Mouse (Mus musculus): ENCODE results near the gene B3gnt2. TPM values are rescaled to one million over a fixed set of nuclear protein-coding genes. Genes with fewer than 3 reads are reported as not detected.
A peak's percentile ranks its signal among the peaks of the same experiment; 100 is the strongest.

Gene B3gnt2
- polyA plus RNA-seq, 1 experiment from 2014 or later, result 11.9 TPM

- no peak overlapping the region for H3K9ac ChIP-seq (ENCODE audit: low read depth, low read length)
- H3K36me3 ChIP-seq (ENCODE audit: control insufficient read depth, insufficient read depth, low read length), result no peaks in the 10 kb centered on the region
- no peak overlapping the region for H3K4me2 ChIP-seq (ENCODE audit: low read depth, low read length)
- no peak overlapping the region for H3K27ac ChIP-seq (ENCODE audit: low read length)
- no peaks in the 10 kb centered on the region for H3K27me3 ChIP-seq (replicated peaks; ENCODE audit: control insufficient read depth, insufficient read depth, low read length)
- no peak for ATAC-seq
- H3K9me3 ChIP-seq (ENCODE audit: control insufficient read depth, low read length), result no peaks in the 10 kb centered on the region
- no peaks in the 10 kb centered on the region; the same call in 1 of the 2 replicates for H3K4me1 ChIP-seq (ENCODE audit: control insufficient read depth, insufficient read depth, low read length)
- no peak overlapping the region for H3K4me3 ChIP-seq (ENCODE audit: low read length)
Observed at GRCm38 (mm10) chr11:22815143-22815542, 45.6 kb downstream of the B3gnt2 start.

- ATAC-seq, result no peak
- H3K4me3 ChIP-seq (ENCODE audit: low read length), result no peak overlapping the region
- no peak overlapping the region for H3K27ac ChIP-seq (ENCODE audit: low read length)
- H3K4me1 ChIP-seq (ENCODE audit: control insufficient read depth, insufficient read depth, low read length), result no peaks in the 10 kb centered on the region; the same call in 1 of the 2 replicates
- 84% methylated on average over 5 of the region's 5 CpGs for WGBS
- no peaks in the 10 kb centered on the region for H3K27me3 ChIP-seq (replicated peaks; ENCODE audit: control insufficient read depth, insufficient read depth, low read length)
- H3K36me3 ChIP-seq (ENCODE audit: control insufficient read depth, insufficient read depth, low read length), result no peaks in the 10 kb centered on the region
- no peak overlapping the region for H3K4me2 ChIP-seq (ENCODE audit: low read depth, low read length)
- no peaks in the 10 kb centered on the region for H3K9me3 ChIP-seq (ENCODE audit: control insufficient read depth, low read length)
- no peak overlapping the region for H3K9ac ChIP-seq (ENCODE audit: low read depth, low read length)
Observed at GRCm38 (mm10) chr11:22813921-22814704, 46.6 kb downstream of the B3gnt2 start.

GRCm38 (mm10) chr11:22813427-22813826, 47.3 kb downstream of the B3gnt2 start:
- Histone ChIP-seq H3K4me1 (ENCODE audit: control insufficient read depth, insufficient read depth, low read length) (no peaks in the 10 kb centered on the region; the same call in 1 of the 2 replicates), H3K9me3 (ENCODE audit: control insufficient read depth, low read length) (no peaks in the 10 kb centered on the region), H3K36me3 (ENCODE audit: control insufficient read depth, insufficient read depth, low read length) (no peaks in the 10 kb centered on the region), H3K27ac (ENCODE audit: low read length) (no peak overlapping the region), H3K9ac (ENCODE audit: low read depth, low read length) (no peak overlapping the region), H3K27me3 (replicated peaks; ENCODE audit: control insufficient read depth, insufficient read depth, low read length) (no peaks in the 10 kb centered on the region), H3K4me2 (ENCODE audit: low read depth, low read length) (no peak overlapping the region), H3K4me3 (ENCODE audit: low read length) (no peak overlapping the region)
- ATAC-seq, result no peak
- WGBS, result 82% methylated on average over 3 of the region's 3 CpGs

GRCm38 (mm10) chr11:22811413-22811812, 49.3 kb downstream of the B3gnt2 start:
- H3K27me3 ChIP-seq (replicated peaks; ENCODE audit: control insufficient read depth, insufficient read depth, low read length), result no peaks in the 10 kb centered on the region
- no peak overlapping the region for H3K27ac ChIP-seq (ENCODE audit: low read length)
- no peaks in the 10 kb centered on the region for H3K9me3 ChIP-seq (ENCODE audit: control insufficient read depth, low read length)
- no peak overlapping the region for H3K4me3 ChIP-seq (ENCODE audit: low read length)
- no peak for ATAC-seq
- no peak overlapping the region for H3K9ac ChIP-seq (ENCODE audit: low read depth, low read length)
- no peak overlapping the region for H3K4me2 ChIP-seq (ENCODE audit: low read depth, low read length)
- peaks cover 3% of the 10 kb centered on the region; the same call in 1 of the 2 replicates for H3K4me1 ChIP-seq (ENCODE audit: control insufficient read depth, insufficient read depth, low read length)
- no peaks in the 10 kb centered on the region for H3K36me3 ChIP-seq (ENCODE audit: control insufficient read depth, insufficient read depth, low read length)
- WGBS, result 87% methylated on average over 3 of the region's 3 CpGs

GRCm38 (mm10) chr11:22809465-22810096, 51.2 kb downstream of the B3gnt2 start:
- Histone ChIP-seq H3K36me3 (ENCODE audit: control insufficient read depth, insufficient read depth, low read length) (no peaks in the 10 kb centered on the region), H3K27ac (ENCODE audit: low read length) (no peak overlapping the region), H3K9me3 (ENCODE audit: control insufficient read depth, low read length) (no peaks in the 10 kb centered on the region), H3K27me3 (replicated peaks; ENCODE audit: control insufficient read depth, insufficient read depth, low read length) (no peaks in the 10 kb centered on the region), H3K4me2 (ENCODE audit: low read depth, low read length) (no peak overlapping the region), H3K9ac (ENCODE audit: low read depth, low read length) (no peak overlapping the region), H3K4me3 (ENCODE audit: low read length) (no peak overlapping the region), H3K4me1 (ENCODE audit: control insufficient read depth, insufficient read depth, low read length) (peaks cover 3% of the 10 kb centered on the region; the same call in 1 of the 2 replicates)
- ATAC-seq, result no peak
- WGBS, result 68% methylated on average over 7 of the region's 7 CpGs

GRCm38 (mm10) chr11:22808040-22808439, 52.7 kb downstream of the B3gnt2 start:
- no peak for ATAC-seq
- Histone ChIP-seq H3K4me1 (ENCODE audit: control insufficient read depth, insufficient read depth, low read length) (0 out of 2 replicates have a peak, but pooled peaks cover 3% of the 10 kb centered on the region), H3K27me3 (replicated peaks; ENCODE audit: control insufficient read depth, insufficient read depth, low read length) (no peaks in the 10 kb centered on the region), H3K36me3 (ENCODE audit: control insufficient read depth, insufficient read depth, low read length) (no peaks in the 10 kb centered on the region), H3K4me3 (ENCODE audit: low read length) (no peak overlapping the region), H3K27ac (ENCODE audit: low read length) (no peak overlapping the region), H3K9me3 (ENCODE audit: control insufficient read depth, low read length) (no peaks in the 10 kb centered on the region), H3K4me2 (ENCODE audit: low read depth, low read length) (no peak overlapping the region), H3K9ac (ENCODE audit: low read depth, low read length) (no peak overlapping the region)

GRCm38 (mm10) chr11:22805171-22805570, 55.6 kb downstream of the B3gnt2 start:
- H3K4me2 ChIP-seq (ENCODE audit: low read depth, low read length), result no peak overlapping the region
- no peaks in the 10 kb centered on the region for H3K27me3 ChIP-seq (replicated peaks; ENCODE audit: control insufficient read depth, insufficient read depth, low read length)
- WGBS, result 91% methylated on average over 1 of the region's 1 CpGs
- H3K4me3 ChIP-seq (ENCODE audit: low read length), result no peak overlapping the region
- H3K9me3 ChIP-seq (ENCODE audit: control insufficient read depth, low read length), result no peaks in the 10 kb centered on the region
- H3K36me3 ChIP-seq (ENCODE audit: control insufficient read depth, insufficient read depth, low read length), result no peaks in the 10 kb centered on the region
- peaks cover 7% of the 10 kb centered on the region for H3K4me1 ChIP-seq (ENCODE audit: control insufficient read depth, insufficient read depth, low read length)
- ATAC-seq, result no peak
- no peak overlapping the region for H3K27ac ChIP-seq (ENCODE audit: low read length)
- H3K9ac ChIP-seq (ENCODE audit: low read depth, low read length), result no peak overlapping the region

- Histone ChIP-seq H3K9ac (ENCODE audit: low read depth, low read length) (no peak overlapping the region), H3K4me3 (ENCODE audit: low read length) (no peak overlapping the region), H3K4me2 (ENCODE audit: low read depth, low read length) (peak overlapping the region; percentile 39), H3K27me3 (replicated peaks; ENCODE audit: control insufficient read depth, insufficient read depth, low read length) (no peaks in the 10 kb centered on the region), H3K36me3 (ENCODE audit: control insufficient read depth, insufficient read depth, low read length) (no peaks in the 10 kb centered on the region), H3K27ac (ENCODE audit: low read length) (no peak overlapping the region), H3K4me1 (ENCODE audit: control insufficient read depth, insufficient read depth, low read length) (peaks cover 15% of the 10 kb centered on the region), H3K9me3 (ENCODE audit: control insufficient read depth, low read length) (no peaks in the 10 kb centered on the region)
- peak; percentile 62 for ATAC-seq
- WGBS, result 17% methylated on average over 9 of the region's 9 CpGs
Observed at GRCm38 (mm10) chr11:22799987-22800424, 60.8 kb downstream of the B3gnt2 start.

GRCm38 (mm10) chr11:22798916-22799315, 61.8 kb downstream of the B3gnt2 start:
- no peak overlapping the region for H3K27ac ChIP-seq (ENCODE audit: low read length)
- H3K4me2 ChIP-seq (ENCODE audit: low read depth, low read length), result no peak overlapping the region
- no peaks in the 10 kb centered on the region for H3K36me3 ChIP-seq (ENCODE audit: control insufficient read depth, insufficient read depth, low read length)
- H3K9ac ChIP-seq (ENCODE audit: low read depth, low read length), result no peak overlapping the region
- ATAC-seq, result no peak
- WGBS, result 71% methylated on average over 5 of the region's 5 CpGs
- no peak overlapping the region for H3K4me3 ChIP-seq (ENCODE audit: low read length)
- peaks cover 15% of the 10 kb centered on the region for H3K4me1 ChIP-seq (ENCODE audit: control insufficient read depth, insufficient read depth, low read length)
- H3K9me3 ChIP-seq (ENCODE audit: control insufficient read depth, low read length), result no peaks in the 10 kb centered on the region
- H3K27me3 ChIP-seq (replicated peaks; ENCODE audit: control insufficient read depth, insufficient read depth, low read length), result no peaks in the 10 kb centered on the region
